Mouse (Mus musculus) cortical plate, adult 2 months (tissue): Measurements from ENCODE around the gene Nfkb1.

Source experiments
- CTCF ChIP-seq: fragments of 200-500 bp; IDR thresholded peaks from 2 replicates; pipeline ENCODE4 v1.5.1; 2011; ENCODE audit warnings: mild to moderate bottlenecking, control low read depth, low read length; ENCODE audit not compliant: insufficient read depth; ENCODE audit errors: extremely low read depth
- POLR2A ChIP-seq: fragments of 200-500 bp; IDR thresholded peaks from 2 replicates; pipeline ENCODE4 v1.6.1; 2011; ENCODE audit warnings: mild to moderate bottlenecking, low read length, control low read depth; ENCODE audit not compliant: insufficient read depth; ENCODE audit errors: extremely low read depth

DNA sequence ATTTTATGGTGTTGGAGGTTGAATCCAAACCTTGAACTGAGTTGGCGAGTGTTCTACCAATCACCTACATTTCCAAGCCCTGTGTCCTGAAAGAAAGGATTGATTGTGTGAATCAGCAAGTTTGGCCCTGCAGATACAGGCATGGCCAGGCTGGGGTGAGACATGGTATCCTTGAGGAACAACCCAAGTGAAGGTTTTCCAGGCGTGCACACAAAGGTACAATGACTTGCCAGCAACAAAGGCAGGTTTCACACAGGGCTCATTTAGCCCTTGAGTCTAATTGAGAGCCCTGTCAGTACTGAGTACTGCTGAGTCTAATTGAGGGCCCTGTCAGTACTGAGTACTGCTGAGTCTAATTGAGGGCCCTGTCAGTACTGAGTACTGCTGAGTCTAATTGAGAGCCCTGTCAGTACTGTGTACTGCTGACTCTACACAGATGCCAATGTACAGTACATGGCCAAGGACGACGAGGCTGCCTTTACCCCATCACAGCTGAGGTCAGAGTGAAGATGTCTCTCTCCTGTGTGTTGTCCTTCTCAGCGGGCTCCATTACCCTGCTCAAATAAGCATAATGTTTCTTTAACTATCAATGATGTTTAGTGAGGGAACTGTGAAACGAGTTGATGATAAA is 11.0 kb downstream of the Nfkb1 start:
- TF ChIP-seq POLR2A = no peak
- no peak for TF ChIP-seq CTCF
